Mouse (Mus musculus): ENCODE results near the gene Lyzl4.

- no peak for TF ChIP-seq POLR2A (IDR thresholded peaks at IDR 0.05; ENCODE audit: insufficient read depth, low read length)
- TF ChIP-seq CTCF (IDR thresholded peaks at IDR 0.05; ENCODE audit: low read depth, low read length) = no peak
Measured at GRCm38 (mm10) chr9:121667822-121668221, 25.9 kb upstream of the Lyzl4 start.

All from ES-Bruce4 (cell line).